Mouse (Mus musculus) embryonic facial prominence, embryonic 11.5 days (tissue): ENCODE data around the gene Gk5. TPM values are rescaled to one million over a fixed set of nuclear protein-coding genes. Genes with fewer than 3 reads are reported as not detected.
A peak's percentile ranks its signal among the peaks of the same experiment; 100 is the strongest.

Experiments used
- ATAC-seq: fragments of 200-750 bp; cut with Nextera tagmentation; replicated peaks from 2 replicates; pipeline ENCODE4 v1.8.0; 2017; ENCODE audit warnings: low read depth; ENCODE audit not compliant: insufficient number of reproducible peaks, low FRiP score, low TSS enrichment
- DNase-seq: peaks from one replicate; pipeline ENCODE4 v3.0.0-alpha.2; 2015; ENCODE audit warnings: low spot score
- H3K27ac ChIP-seq: fragments of 300-500 bp; sonication (generic); replicated peaks from 2 replicates; pipeline ENCODE4 v1.5.1; 2014; ENCODE audit warnings: mild to moderate bottlenecking, low read depth, low read length, control low read depth
- H3K27me3 ChIP-seq: fragments of 300-500 bp; sonication (generic); 2 replicates; pipeline ENCODE4 v1.6.1; 2014; ENCODE audit warnings: mild to moderate bottlenecking, low read length, moderate library complexity, mixed read lengths; ENCODE audit not compliant: control insufficient read depth, insufficient read depth
- H3K36me3 ChIP-seq: fragments of 300-500 bp; sonication (generic); replicated peaks from 2 replicates; pipeline ENCODE4 v1.6.1; 2014; ENCODE audit warnings: low read depth, mild to moderate bottlenecking, low read length, moderate library complexity, mixed read lengths; ENCODE audit not compliant: control insufficient read depth, insufficient read depth
- H3K4me1 ChIP-seq: fragments of 300-500 bp; sonication (generic); 2 replicates; pipeline ENCODE4 v1.6.1; 2014; ENCODE audit warnings: low read length, mixed read lengths; ENCODE audit not compliant: control insufficient read depth, insufficient read depth
- H3K4me2 ChIP-seq: fragments of 300-500 bp; sonication (generic); 2 replicates; pipeline ENCODE4 v1.6.1; 2014; ENCODE audit warnings: low read depth, mild to moderate bottlenecking, control low read depth, low read length, moderate library complexity
- H3K4me3 ChIP-seq: fragments of 300-500 bp; sonication (generic); 2 replicates; pipeline ENCODE4 v1.5.1; 2014; ENCODE audit warnings: low read depth, low read length, control low read depth
- H3K9ac ChIP-seq: fragments of 300-500 bp; sonication (generic); replicated peaks from 2 replicates; pipeline ENCODE4 v1.6.1; 2014; ENCODE audit warnings: mild to moderate bottlenecking, control low read depth, low read length
- H3K9me3 ChIP-seq: fragments of 300-500 bp; sonication (generic); replicated peaks from 2 replicates; pipeline ENCODE4 v1.6.1; 2016; ENCODE audit warnings: mild to moderate bottlenecking, low read length, inconsistent platforms, mixed read lengths; ENCODE audit not compliant: control insufficient read depth
- WGBS: fragments of 180-500 bp; shearing (Covaris S2); extraction: QIAGEN DNeasy Blood & Tissue Kit; methylation state at CpG from one replicate; pipeline ENCODE4 v1.1.7; 2014; 5-methylcytosine and 5-hydroxymethylcytosine counted together
- polyA plus RNA-seq: library from polyadenylated mRNA; unstranded; fragments of >200 nt; fragmentation: Nextera tagmentation; extraction: Ambion mirVana; gene quantifications from 2 replicates; pipeline ENCODE4 v1.2.1, GENCODE M21; 2014

Gene Gk5
- polyA plus RNA-seq, 1 experiment from 2014 or later: 3.0 TPM

DNA sequence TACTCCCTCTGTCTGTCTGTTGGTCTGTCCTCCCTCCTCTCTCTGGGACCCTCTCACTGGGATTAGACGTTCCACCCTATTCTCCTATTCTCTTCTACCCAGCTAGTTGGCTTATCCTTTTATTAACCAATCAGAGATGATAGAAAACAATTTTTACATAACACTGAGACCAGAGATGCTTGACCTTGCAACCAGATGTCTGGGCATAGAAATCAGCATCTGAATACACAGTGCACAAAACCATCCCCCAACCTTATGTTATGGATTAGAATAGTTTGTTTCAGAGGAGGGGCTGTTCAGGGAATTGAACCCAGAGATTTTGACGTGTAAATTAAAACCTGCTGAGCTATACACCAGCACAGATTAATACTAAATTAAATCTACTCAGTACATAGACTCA lies 111.1 kb downstream of the Gk5 start:
- no peak for ATAC-seq
- 40% methylated on average over 2 of the region's 2 CpGs for WGBS
- Histone ChIP-seq H3K27me3 (no peaks in the 10 kb centered on the region), H3K27ac (no peak overlapping the region), H3K4me3 (no peak overlapping the region), H3K4me2 (no peak overlapping the region), H3K9me3 (no peaks in the 10 kb centered on the region), H3K9ac (no peak overlapping the region), H3K4me1 (no peaks in the 10 kb centered on the region), H3K36me3 (no peaks in the 10 kb centered on the region)
- peak; percentile 55 for DNase-seq

Other genes with a start within 250 kb of the Gk5 start
- 13.0 and 15.2 TPM in 2 replicates for gene Xrn1, start 164.6 kb upstream of the Gk5 start, polyA plus RNA-seq
- gene Tfdp2, start 76.9 kb downstream of the Gk5 start, polyA plus RNA-seq: 67.1 and 81.1 TPM in 2 replicates
- gene Atp1b3, start 245.1 kb downstream of the Gk5 start, polyA plus RNA-seq: 171 and 177 TPM in 2 replicates